Mouse (Mus musculus) kidney, adult 2 months (tissue): Measurements from ENCODE around the gene Tnrc18. TPM values are rescaled to one million over a fixed set of nuclear protein-coding genes. Genes with fewer than 3 reads are reported as not detected.
A peak's percentile ranks its signal among the peaks of the same experiment; 100 is the strongest.

Experiments used
- DNase-seq: peaks from one replicate; pipeline ENCODE4 v3.0.0; 2021
- H3K27ac ChIP-seq: fragments of 200-500 bp; 2 replicates; pipeline ENCODE4 v1.5.1; 2012; ENCODE audit warnings: low read depth, low read length, control low read depth, inconsistent platforms; ENCODE audit not compliant: insufficient read depth
- H3K27me3 ChIP-seq: fragments of 200-500 bp; replicated peaks from 2 replicates; pipeline ENCODE4 v1.6.1; 2012; ENCODE audit warnings: mild to moderate bottlenecking, moderate library complexity, low read length, inconsistent platforms; ENCODE audit not compliant: control insufficient read depth, insufficient read depth
- H3K36me3 ChIP-seq: fragments of 200-500 bp; 2 replicates; pipeline ENCODE4 v1.6.1; 2012; ENCODE audit warnings: mild to moderate bottlenecking, moderate library complexity, low read length, inconsistent platforms; ENCODE audit not compliant: control insufficient read depth, insufficient read depth
- H3K4me1 ChIP-seq: fragments of 200-500 bp; 2 replicates; pipeline ENCODE4 v1.6.1; 2011; ENCODE audit warnings: low read length; ENCODE audit not compliant: control insufficient read depth, insufficient read depth
- H3K4me3 ChIP-seq: fragments of 200-500 bp; 2 replicates; pipeline ENCODE4 v1.5.1; 2011; ENCODE audit warnings: mild to moderate bottlenecking, low read depth, low read length, control low read depth; ENCODE audit not compliant: insufficient read depth
- CTCF ChIP-seq: fragments of 200-500 bp; conservative IDR thresholded peaks from 2 replicates; pipeline ENCODE4 v1.5.1; 2011; ENCODE audit warnings: low read depth, mild to moderate bottlenecking, control low read depth, low read length, moderate library complexity, mixed read lengths; ENCODE audit not compliant: insufficient read depth, insufficient read length
- POLR2A ChIP-seq: fragments of 200-500 bp; IDR thresholded peaks from one replicate; pipeline ENCODE4 v1.6.1; 2011; ENCODE audit warnings: low read depth, low read length, control low read depth
- WGBS: fragments of 180-500 bp; shearing (Covaris S2); methylation state at CpG from one replicate; pipeline ENCODE4 v1.1.7; 2018; 5-methylcytosine and 5-hydroxymethylcytosine counted together
- polyA plus RNA-seq: library from polyadenylated mRNA; depleted of rRNA; stranded (reverse); fragments of >200 nt; gene quantifications from 2 replicates; pipeline ENCODE4 v1.2.3, GENCODE M21; 2012

Tnrc18 gene
- polyA plus RNA-seq, 1 experiment: 32.1 TPM

DNA sequence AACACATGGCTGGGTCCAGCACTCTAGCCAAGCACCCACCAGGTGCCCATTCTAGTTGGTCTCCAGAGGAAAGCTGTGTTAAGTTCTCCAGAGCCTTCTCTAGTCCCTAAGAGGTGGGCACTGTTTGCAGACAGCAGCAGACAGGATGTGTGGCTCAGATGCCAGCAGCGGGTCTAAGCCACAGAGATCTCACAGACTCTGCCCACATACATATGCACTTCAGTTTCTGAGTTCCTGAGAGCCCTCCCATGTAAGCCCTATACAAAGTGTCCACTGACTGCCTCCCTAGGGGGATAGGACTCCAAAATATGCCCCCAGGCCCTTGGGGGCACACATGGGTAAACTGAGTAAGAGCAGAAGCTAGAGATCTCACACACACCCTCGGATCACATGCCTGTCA is 23.3 kb downstream of the Tnrc18 start:
- Histone ChIP-seq H3K4me1 (peaks cover 17% of the 10 kb centered on the region), H3K4me3 (no peak overlapping the region), H3K36me3 (no peaks in the 10 kb centered on the region), H3K27me3 (no peaks in the 10 kb centered on the region), H3K27ac (no peak overlapping the region)
- no peak for DNase-seq
- no peak for TF ChIP-seq CTCF
- no peak for TF ChIP-seq POLR2A
- WGBS: 69% methylated on average over 2 of the region's 2 CpGs

DNA sequence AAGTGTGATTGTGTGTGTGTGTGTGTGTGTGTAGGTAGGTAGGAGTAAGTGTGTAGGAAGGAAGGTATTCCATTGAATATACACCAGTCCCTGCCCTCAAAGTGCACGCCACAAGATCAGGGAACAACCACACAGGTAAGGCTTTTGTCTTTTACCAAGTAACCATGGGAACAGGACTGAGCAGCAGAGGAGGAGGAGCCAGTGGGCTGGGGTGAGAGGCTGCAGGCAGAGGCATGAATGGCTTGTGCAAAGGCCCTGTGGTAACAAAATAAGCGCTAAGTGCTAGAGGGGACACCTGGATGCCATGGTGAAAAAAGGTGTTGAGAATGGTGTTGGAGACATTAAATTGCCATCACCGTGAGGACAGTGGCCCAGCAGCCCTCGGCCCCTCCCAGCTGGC is 24.9 kb downstream of the Tnrc18 start:
- H3K4me1 ChIP-seq: peaks cover 9% of the 10 kb centered on the region
- H3K36me3 ChIP-seq: peaks cover 4% of the 10 kb centered on the region
- no peak overlapping the region for H3K4me3 ChIP-seq
- TF ChIP-seq POLR2A (no peak), CTCF (no peak)
- H3K27ac ChIP-seq: no peak overlapping the region
- WGBS: 93% methylated on average over 4 of the region's 4 CpGs
- DNase-seq: no peak
- H3K27me3 ChIP-seq: no peaks in the 10 kb centered on the region

DNA sequence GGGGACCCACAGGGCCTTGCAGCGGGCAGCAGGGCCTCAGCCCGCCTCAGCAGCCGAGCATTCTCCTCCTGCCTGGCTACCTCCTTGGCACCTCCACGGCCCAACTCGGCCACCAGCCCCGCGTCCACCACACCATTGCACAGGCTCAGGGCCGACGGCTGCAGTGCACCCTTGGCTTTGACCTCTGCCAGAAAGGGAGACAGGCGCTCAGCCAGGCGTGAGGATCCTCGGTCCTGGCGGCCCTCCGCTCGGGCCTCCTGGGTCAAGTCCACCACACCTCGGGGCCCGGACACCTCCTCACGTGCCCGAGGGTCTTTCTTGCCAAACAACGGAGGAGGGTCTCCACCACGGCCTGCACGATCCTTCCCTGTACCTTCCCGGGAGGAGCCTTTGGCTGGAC is 29.2 kb downstream of the Tnrc18 start:
- TF ChIP-seq POLR2A (no peak), CTCF (no peak)
- Histone ChIP-seq H3K27me3 (no peaks in the 10 kb centered on the region), H3K27ac (no peak overlapping the region), H3K4me3 (no peak overlapping the region), H3K36me3 (peaks cover 10% of the 10 kb centered on the region), H3K4me1 (peaks cover 6% of the 10 kb centered on the region; the same call in 1 of the 2 replicates)
- 59% methylated on average over 23 of the region's 23 CpGs for WGBS
- peak; percentile 71 for DNase-seq

DNA sequence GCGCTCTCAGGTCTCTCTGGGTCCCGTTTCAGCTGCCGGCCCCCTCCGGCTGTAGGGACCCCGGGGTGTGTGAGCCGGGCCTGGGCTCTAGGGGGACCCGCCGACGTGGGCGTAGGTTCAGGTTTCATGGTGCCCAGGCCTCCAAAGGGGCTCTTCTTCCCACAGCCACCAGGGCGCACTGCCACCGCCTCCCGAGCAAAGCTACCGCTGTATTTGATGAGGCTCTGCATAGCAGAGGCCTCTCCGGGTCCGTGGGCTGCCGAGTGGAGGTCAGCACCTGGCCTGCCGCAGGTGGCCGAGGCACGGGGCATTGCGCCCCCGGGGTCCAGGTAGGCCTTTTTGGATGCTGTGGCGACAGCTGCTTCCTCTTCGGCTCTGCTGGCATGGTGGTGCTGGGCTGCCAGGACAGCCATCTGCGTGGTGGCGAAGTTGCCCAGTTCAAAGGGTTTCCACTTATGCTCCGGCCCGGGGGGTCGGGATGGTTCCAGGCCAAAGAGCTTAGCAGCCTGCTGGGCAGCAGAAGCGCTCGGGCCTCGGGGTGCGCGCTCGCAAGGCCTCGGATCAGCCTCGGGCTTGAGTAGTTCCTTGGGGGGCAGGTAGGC is 30.1 kb downstream of the Tnrc18 start:
- H3K4me1 ChIP-seq: peaks cover 6% of the 10 kb centered on the region; the same call in 1 of the 2 replicates
- H3K4me3 ChIP-seq: no peak overlapping the region
- H3K27me3 ChIP-seq: no peaks in the 10 kb centered on the region
- TF ChIP-seq POLR2A (no peak), CTCF (no peak)
- WGBS: 84% methylated on average over 37 of the region's 37 CpGs
- H3K27ac ChIP-seq: no peak overlapping the region
- peaks cover 10% of the 10 kb centered on the region for H3K36me3 ChIP-seq
- no peak for DNase-seq

DNA sequence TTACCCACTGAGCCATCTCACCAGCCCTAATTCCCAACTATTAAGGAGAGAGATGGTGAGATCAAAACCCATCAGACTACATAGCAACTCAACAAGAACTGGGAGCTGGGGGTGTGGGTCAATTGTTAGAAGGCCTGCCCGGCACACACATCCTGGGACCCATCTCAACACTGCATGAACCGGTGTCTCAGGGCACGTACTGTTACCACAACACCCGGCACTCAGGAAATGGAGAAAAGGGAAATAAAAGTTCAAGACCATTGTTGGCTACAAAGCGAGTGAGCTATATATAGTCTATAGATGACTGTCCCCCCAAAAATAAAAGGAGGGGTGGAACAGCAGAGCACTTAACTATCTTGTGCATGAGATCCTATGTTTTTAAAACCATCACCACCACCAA is 30.8 kb downstream of the Tnrc18 start:
- no peak overlapping the region for H3K4me3 ChIP-seq
- TF ChIP-seq POLR2A: no peak
- no peak for TF ChIP-seq CTCF
- peaks cover 6% of the 10 kb centered on the region; the same call in 1 of the 2 replicates for H3K4me1 ChIP-seq
- 73% methylated on average over 5 of the region's 5 CpGs for WGBS
- DNase-seq: no peak
- no peaks in the 10 kb centered on the region for H3K27me3 ChIP-seq
- H3K36me3 ChIP-seq: peaks cover 10% of the 10 kb centered on the region
- no peak overlapping the region for H3K27ac ChIP-seq

DNA sequence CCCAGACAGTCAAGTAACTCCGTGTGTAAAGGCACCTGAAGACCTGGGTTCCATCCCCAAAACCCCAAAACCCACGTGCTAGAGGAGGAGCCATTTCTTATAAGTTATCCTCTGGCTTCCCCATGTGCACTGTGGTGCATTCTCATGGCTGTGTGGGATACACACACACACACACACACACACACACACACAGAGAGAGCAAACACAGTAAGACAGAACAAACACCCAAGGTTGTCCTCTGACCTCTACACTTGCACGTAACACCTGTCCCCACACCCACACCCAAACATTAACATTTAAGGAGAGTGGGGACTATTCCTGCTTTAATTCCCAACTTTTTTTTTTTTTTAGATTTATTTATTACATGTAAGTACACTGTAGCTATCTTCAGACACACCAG is 31.2 kb downstream of the Tnrc18 start:
- H3K36me3 ChIP-seq: peaks cover 10% of the 10 kb centered on the region
- WGBS: 79% methylated on average over 3 of the region's 3 CpGs
- DNase-seq: no peak

DNA sequence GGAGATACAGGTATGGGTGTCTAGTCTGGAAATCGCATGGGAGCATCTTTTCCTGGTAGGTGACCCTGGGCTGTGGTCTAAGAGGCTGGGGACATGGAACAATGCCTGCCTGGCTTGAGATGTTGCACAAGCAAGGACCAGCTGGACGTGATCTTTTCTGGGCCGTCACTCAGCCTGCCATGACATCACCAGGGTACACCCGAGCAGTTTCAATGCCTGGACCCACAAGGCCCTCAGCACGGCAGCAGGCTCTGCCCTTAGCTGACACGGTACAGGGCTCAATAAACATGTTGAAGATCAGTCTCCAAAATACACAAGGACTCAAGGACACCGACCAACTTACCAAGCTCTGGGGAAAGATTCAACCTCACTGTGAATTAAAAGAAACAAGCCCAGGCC is 34.3 kb downstream of the Tnrc18 start:
- no peak overlapping the region for H3K4me3 ChIP-seq
- no peak overlapping the region for H3K27ac ChIP-seq
- WGBS: 35% methylated on average over 7 of the region's 7 CpGs
- H3K4me1 ChIP-seq: no peaks in the 10 kb centered on the region
- DNase-seq: peak; percentile 27
- H3K27me3 ChIP-seq: no peaks in the 10 kb centered on the region
- no peak for TF ChIP-seq POLR2A
- no peak for TF ChIP-seq CTCF
- peaks cover 9% of the 10 kb centered on the region for H3K36me3 ChIP-seq

More for the DNA sequence above, 31.2 kb downstream of the Tnrc18 start:
- H3K4me3 ChIP-seq: no peak overlapping the region
- H3K27ac ChIP-seq: no peak overlapping the region
- no peaks in the 10 kb centered on the region for H3K27me3 ChIP-seq
- no peak for TF ChIP-seq POLR2A
- no peak for TF ChIP-seq CTCF
- H3K4me1 ChIP-seq: peaks cover 6% of the 10 kb centered on the region; the same call in 1 of the 2 replicates
